Mouse (Mus musculus): ENCODE results near the gene Mzt1. TPM values are rescaled to one million over a fixed set of nuclear protein-coding genes. Genes with fewer than 3 reads are reported as not detected.
"Not testable (repeated sequence)": the region's sequence is repeated elsewhere in the genome, so short reads cannot be mapped to it uniquely, and the experiment has no call there.

The Mzt1 gene
- total RNA-seq (2021): 10 to 100 TPM; 46.3 to 48.3 TPM
- long read RNA-seq, experiment 1, transcript Mzt1-201 (3 exons, 2,240 nt): major isoform, 104 of 111 reads
- long read RNA-seq, experiment 1, partial matches to known transcripts: 1 of 111 reads
- long read RNA-seq, experiment 1, other reads (novel, unspliced or antisense): 5 of 111 reads
- long read RNA-seq, experiment 2, transcript Mzt1-201 (3 exons, 2,240 nt): major isoform, 80 of 85 reads
- long read RNA-seq, experiment 2, partial matches to known transcripts: 2 of 85 reads
- long read RNA-seq, experiment 2, other reads (novel, unspliced or antisense): 0 of 85 reads

DNA sequence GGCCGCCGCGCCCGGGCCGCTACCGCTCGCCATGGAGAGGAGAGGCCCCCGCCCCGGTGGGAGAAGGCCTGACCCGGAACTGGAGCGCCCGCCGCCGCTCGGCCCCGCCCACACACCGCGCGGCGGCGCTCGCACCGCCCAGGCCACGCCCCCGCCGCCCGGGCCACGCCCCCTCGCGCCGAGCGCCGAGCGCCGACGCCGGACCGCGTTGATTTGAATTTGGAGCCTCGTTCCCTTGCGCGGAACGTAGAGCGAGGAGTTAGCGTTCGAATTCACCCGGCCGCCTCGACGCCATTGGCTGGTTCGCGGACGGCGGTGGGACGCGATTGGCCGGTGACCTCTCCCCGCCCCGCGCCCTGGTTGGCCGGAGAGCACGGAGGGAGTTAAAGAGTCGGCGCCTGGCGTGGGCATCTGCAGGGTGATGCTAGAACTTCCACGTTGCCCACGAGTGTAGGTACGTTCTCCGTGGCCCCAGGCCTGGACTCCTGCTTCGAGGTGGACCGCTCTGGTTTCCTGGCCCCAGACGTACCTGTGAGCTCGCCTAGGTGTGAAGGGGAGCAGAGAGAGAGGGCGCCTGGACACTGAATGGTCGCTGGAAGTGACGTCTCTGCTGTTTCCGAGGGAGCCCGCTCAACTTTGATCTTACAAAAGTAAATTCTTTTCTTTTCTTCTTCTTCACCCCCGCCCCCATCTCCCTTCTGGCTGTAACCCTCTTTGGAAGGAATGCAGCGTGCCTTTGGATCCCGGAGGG, at the start of gene Mzt1, which contains the start of gene Bora:
Gene Mzt1 (minus strand): TSS at position 104 of the 751 bp plus-strand sequence.
Gene Bora (plus strand): TSS at position 192 of the 751 bp plus-strand sequence.
- intact Hi-C loops (cut with DNase I): loop anchor here (2.0 kb wide), 1 partner anchor 53 kb away; the partner anchor contains the start of genes Dis3 and Pibf1
- peak; percentile 88 to 92 for DNase-seq (ENCODE audit: low spot score in 2 of 2)

GRCm38 (mm10) chr14:99088947-99089346, 43.0 kb upstream of the Mzt1 start:
- no peak for DNase-seq (ENCODE audit: low spot score in 2 of 2)
- intact Hi-C loops (cut with DNase I): no loop called here

- intact Hi-C loops (cut with DNase I): no loop called here
- DNase-seq (ENCODE audit: low spot score in 2 of 2): no peak
Measured at GRCm38 (mm10) chr14:99071146-99071545, 25.2 kb upstream of the Mzt1 start.

DNA sequence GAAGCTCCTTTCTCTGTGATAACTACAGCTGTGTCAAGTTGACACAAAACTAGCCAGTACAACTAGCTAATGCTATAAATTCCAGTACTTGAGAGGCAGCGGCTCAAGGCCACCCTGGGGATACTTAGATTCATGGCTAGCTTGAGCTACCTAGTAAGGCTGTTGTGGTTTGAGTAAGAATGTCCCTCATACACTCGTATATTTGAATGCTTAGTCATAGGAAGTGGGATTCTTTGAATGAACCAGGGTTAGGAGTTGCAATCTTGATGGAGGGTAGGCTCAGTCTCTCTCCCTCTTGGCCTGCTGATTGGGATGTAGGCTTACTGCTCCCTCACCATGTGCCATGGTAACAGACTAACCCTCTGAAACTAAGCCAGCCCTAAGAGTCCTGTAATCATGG, 17.2 kb upstream of the Mzt1 start:
- DNase-seq (ENCODE audit: low spot score in 2 of 2): no peak
- intact Hi-C loops (cut with DNase I): no loop called here

DNA sequence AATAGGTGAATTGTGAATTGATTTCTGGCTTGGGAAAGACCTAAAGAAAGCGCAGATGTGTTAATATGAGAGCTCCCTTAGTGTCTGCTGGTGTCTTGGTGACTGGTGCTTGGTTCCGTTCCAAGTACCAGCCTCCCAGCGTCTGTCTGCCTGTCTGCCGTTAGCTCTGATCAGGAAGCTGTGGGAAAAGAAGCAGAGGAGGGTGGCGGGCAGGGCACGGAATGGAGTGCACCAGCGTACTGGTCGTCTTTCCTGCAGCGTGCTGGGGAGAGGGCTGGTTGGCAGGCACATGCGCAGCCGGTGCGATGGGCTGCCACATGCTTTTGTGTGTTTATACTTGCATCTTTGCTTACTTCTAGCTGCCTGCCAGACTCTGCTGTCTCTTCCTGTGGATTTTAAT, 14.7 kb upstream of the Mzt1 start:
- DNase-seq (ENCODE audit: low spot score in 2 of 2): peak; percentile 14 to 25
- intact Hi-C loops (cut with DNase I): no loop called here

- intact Hi-C loops (cut with DNase I): no loop called here
- DNase-seq (ENCODE audit: low spot score in 2 of 2): no peak
Measured at GRCm38 (mm10) chr14:99058959-99059586, 13.1 kb upstream of the Mzt1 start.

GRCm38 (mm10) chr14:99046782-99047181, 848 bp upstream of the Mzt1 start:
- intact Hi-C loops (cut with DNase I): loop anchor here (2.0 kb wide), 1 partner anchor 52 kb away; the partner anchor contains the start of genes Dis3 and Pibf1
- DNase-seq (ENCODE audit: low spot score in 2 of 2): peak in 1 of 2 experiments; percentile 15

DNA sequence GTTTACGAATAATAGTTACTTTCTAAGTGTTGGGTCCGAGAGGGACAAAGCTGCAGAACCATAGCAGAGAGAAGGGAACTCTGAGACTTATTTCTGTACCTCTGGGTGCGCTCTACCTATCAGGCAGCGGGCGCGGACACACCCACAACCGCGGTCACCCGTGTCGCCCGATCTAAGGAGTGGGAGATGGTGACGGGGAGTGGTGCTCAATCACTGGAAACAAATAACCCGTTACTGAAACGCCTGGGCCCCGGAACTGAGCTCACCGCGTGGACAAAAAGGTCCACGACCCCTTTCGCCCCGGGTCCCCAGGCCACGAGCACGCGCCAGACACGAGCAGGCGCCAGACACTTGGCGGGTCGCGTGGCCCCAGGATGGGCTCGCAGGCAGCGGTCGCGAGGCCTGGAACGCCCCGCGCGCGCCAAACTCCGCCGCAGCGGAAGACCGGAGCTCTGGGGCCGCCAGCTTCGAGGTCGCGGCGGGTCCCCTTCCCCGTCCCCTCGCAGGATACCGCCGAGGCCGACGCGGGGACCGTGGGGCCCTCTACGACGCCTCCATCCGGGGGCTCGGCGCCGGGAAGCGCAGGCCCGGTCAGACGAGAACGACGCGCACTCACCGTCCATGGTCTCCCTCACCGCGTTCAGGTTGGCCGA, 430 bp downstream of the Mzt1 start:
- intact Hi-C loops (cut with DNase I): loop anchor here (2.0 kb wide), 1 partner anchor 53 kb away; the partner anchor contains the start of genes Dis3 and Pibf1

DNA sequence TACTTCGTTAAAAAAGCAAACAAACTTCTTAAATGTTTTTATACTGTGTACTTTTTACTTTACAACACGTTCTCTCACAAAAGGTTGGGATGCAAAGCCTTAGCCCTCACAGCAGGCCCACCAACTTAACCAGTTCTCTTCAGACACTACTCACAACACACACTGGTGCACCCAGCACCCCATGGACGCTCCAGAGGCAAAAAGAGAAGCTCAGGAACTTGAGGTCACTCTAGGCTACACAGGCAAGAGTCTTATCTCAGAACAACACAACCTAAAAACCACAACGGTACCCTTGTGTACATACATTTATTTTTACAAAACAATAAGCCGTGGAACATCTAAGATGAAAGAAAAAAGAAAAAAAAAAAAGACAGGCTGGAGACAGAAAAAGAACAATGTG, 1.2 kb downstream of the Mzt1 start:
- DNase-seq (ENCODE audit: low spot score in 2 of 2): no peak
- intact Hi-C loops (cut with DNase I): no loop called here

More for the DNA sequence above, 430 bp downstream of the Mzt1 start:
- no peak for DNase-seq (ENCODE audit: low spot score in 2 of 2)

DNA sequence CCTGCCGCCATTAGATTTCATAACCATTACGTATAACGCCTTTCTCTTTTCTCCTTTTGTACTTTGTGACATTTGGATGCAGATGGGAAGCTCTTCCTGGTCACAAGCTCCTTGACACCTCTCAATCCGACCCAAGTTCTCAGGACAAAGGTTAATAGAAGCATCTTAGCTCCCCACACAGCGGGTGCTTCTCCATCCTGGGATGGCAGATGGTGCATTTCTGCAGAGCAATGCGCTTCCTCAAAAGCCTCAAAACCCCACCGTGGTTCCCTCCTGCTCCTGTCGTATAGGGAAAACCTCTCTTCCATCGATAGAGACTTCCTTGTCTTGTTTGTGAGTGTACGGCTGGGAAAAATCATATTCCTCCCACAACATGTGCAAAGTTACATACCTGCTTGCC, 1.8 kb downstream of the Mzt1 start:
- intact Hi-C loops (cut with DNase I): no loop called here
- no peak for DNase-seq (ENCODE audit: low spot score in 2 of 2)

DNA sequence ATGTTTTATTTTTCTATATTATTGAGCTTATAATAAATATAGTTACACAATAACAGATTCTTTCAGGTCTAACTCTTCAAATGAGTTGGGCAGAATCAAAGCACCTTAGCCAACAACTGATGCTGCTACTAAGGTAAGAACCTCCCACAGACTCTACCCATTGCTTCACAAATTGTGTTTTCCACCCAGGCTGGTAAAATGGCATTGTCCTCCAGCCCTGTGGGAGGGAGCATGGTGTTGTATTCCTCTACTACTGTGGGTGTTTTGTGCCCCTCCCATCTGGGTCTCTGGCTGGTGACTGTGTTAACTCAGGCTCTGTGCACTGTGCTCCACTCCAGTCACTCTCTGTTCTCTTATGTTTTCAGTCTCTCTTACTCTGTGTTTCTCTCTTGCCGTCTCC, 2.4 kb downstream of the Mzt1 start:
- DNase-seq (ENCODE audit: low spot score in 2 of 2): no peak
- intact Hi-C loops (cut with DNase I): no loop called here

GRCm38 (mm10) chr14:99041416-99041815, 4.5 kb downstream of the Mzt1 start:
- intact Hi-C loops (cut with DNase I): no loop called here

DNA sequence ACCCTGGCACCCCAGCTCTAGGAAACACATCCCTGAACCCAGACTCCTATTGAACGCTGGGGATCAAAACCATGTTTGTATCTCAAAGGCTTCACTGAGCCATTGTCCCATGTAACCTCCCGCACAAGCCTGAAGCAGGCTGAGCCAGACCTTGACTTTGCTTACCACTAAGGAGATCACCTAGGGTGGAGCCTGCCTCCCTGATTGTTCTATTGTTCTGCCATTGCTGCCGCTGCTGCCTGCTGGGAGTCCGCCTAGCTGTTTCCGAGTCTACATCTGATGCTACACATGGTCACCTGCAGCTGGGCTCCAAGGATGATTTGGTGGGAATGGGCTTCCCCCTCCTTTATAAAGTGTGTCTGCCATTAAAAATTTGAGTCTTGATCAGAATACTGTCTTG, 6.6 kb downstream of the Mzt1 start:
- intact Hi-C loops (cut with DNase I): not testable (repeated sequence)

More at GRCm38 (mm10) chr14:99041416-99041815, 4.5 kb downstream of the Mzt1 start:
- DNase-seq (ENCODE audit: low spot score in 2 of 2): no peak

DNA sequence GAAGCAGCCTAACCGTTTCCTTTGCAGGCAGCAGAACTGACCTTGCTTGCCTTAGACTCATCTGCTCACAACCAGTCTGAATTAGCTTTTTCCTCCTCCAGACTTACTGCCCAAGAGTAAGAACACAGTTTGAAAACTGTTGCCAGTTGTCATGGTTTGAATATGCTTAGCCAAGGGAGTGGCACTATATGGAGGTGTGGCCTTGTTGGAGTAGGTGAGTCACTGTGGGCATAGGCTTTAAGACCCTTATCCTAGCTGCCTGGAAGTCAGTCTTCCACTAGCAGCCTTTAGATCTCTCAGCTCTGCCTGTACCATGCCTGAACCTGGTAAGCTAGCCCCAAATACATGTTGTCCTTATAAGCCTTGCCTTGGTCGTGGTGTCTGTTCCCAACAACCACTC, 8.2 kb downstream of the Mzt1 start:
- no peak for DNase-seq (ENCODE audit: low spot score in 2 of 2)
- intact Hi-C loops (cut with DNase I): no loop called here

More for the DNA sequence above, 6.6 kb downstream of the Mzt1 start:
- not testable (repeated sequence) for DNase-seq (ENCODE audit: low spot score in 2 of 2)

GRCm38 (mm10) chr14:99036039-99036438, 9.9 kb downstream of the Mzt1 start:
- intact Hi-C loops (cut with DNase I): no loop called here
- DNase-seq (ENCODE audit: low spot score in 2 of 2): no peak

GRCm38 (mm10) chr14:99034851-99035250, 11.1 kb downstream of the Mzt1 start:
- DNase-seq (ENCODE audit: low spot score in 2 of 2); intact Hi-C loops (cut with DNase I): not testable (repeated sequence)

DNA sequence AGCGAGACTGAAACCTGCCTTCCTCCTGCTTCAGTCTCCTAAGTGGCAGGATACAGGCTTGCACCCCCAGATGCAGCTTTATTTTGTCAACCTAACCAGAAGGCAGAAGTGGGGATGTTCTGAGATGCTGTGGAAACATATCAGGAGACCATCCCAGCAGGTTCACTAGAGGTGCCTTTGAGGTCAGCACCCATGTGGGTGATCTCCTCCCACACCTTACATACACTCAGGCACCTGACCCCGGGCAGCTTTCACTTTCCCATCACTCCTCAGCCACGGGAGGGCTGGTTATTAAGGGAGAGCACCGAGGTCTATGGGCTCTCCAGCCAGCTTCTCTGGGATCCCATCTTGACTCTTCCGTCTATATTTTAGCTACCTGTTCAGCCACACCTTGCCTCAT, 13.3 kb downstream of the Mzt1 start:
- no peak for DNase-seq (ENCODE audit: low spot score in 2 of 2)
- intact Hi-C loops (cut with DNase I): no loop called here

GRCm38 (mm10) chr14:99031337-99031873, 14.5 kb downstream of the Mzt1 start:
- no peak for DNase-seq (ENCODE audit: low spot score in 2 of 2)
- intact Hi-C loops (cut with DNase I): no loop called here

- DNase-seq (ENCODE audit: low spot score in 2 of 2): no peak
Measured at GRCm38 (mm10) chr14:99029987-99030386, 15.9 kb downstream of the Mzt1 start.

More at GRCm38 (mm10) chr14:99029987-99030386, 15.9 kb downstream of the Mzt1 start:
- intact Hi-C loops (cut with DNase I): loop anchor here (10.0 kb wide), 1 partner anchor 1695 kb away; no protein-coding TSS in a partner anchor
